Mouse (Mus musculus): ENCODE data around the gene Eif2d. TPM values are rescaled to one million over a fixed set of nuclear protein-coding genes. Genes with fewer than 3 reads are reported as not detected.

Gene Eif2d
- total RNA-seq (2014; fragmentation: Nextera tagmentation), result 73.6 and 79.4 TPM in 2 replicates
- 37.4 and 48.3 TPM in 2 replicates for total RNA-seq (2017)

DNA sequence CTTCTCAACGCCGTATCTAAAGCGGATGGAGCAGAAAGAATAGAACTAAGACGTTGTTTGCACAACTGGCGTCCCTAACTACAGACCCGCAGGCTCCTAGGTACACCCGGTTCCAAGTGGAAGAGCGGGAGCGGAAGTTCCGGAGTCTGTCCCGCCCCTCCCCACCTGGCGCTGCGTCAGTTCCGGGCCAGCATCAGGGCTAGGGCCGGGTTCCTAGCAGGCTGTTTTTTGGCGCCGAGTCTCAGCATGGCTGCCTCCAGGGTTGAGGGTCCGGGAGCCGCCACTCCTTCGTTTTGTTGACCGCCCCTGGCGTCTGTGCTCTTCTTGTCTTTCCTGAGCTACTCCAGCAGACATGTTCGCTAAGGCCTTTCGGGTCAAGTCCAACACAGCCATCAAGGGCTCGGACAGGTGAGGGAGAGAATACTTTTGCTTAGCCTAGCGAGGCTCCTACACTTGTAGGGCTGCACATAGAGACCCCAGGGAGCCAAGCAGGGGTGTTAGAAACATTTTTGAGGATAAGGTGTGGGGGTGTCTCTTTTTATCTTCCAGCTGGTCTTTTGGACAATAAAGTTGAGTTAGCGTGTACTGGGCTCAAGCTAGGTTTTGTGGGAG lies at the start of gene Eif2d:
TSS of gene Eif2d (plus strand) at position 164 of the 612 bp plus-strand sequence.
- ATAC-seq (replicated peaks; ENCODE audit: low FRiP score, low TSS enrichment, poor library complexity, severe bottlenecking), result peak; percentile 99

DNA sequence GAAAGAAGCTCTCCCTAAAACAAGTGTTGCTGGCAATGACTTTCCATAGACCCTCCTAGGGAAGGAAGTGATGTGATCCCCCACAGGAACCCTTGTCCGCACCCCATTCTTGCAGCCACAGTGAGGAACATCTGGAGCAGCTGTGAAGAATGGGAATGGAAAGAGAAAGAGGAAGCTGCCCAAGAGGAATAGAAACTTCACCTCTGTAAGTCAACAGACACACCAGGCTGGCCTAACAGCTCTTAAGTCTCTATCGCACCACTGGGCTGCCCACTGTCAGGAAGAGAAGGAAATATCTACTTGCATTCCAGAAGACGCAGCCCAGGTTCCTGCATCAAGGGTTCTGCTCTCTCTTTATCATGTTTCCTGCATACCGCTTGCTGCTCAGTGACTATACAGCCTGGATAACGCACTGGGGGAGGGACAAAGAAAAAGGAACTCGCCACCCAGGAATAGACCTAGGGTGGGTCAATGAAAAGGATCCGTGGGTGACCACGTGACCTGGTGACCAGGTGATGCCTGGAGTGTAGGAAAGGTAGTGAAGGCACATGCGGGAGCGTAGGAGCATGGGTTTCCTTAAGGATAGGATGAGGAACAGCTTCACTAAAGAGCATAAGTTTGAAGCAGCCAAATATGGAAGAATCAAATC lies 49.1 kb upstream of the Eif2d start:
- ATAC-seq (replicated peaks; ENCODE audit: low FRiP score, low TSS enrichment, poor library complexity, severe bottlenecking), result peak; percentile 69

DNA sequence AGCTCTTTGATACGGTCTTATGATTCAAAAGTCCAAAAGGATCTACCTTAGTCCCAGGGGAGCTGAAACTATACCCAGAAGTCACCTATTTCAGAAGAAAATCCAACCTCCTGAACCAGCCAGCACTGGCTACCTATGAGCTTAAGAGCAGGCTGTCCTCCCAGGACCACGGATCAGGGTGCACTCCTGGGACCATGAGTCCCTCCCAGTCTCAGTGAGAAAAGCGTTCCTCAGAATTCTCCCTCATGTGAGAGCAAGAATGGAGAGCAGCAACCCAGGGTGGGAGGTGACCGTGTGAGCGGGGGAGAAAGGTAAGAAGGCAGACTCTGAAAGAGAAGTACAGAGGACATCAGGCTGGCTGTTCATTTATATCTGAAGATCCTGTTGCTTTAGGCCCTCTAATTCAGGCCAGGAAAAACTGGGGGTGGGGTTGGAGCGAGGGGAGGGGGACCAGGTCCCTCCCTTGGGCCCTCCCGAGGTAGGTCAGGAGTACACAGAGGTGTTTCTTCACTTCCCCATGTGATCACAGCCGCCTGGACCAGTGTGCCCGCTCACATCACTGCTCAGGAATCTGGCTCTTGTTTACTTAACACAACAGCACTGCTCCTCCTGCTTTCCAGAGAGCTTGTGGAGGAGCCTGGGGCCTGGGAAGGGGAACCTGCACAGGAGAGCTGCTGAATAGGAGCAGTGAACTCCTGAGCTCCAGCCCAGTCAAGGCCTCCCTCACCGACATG lies 45.2 kb upstream of the Eif2d start:
- no peak for ATAC-seq (replicated peaks; ENCODE audit: low FRiP score, low TSS enrichment, poor library complexity, severe bottlenecking)

DNA sequence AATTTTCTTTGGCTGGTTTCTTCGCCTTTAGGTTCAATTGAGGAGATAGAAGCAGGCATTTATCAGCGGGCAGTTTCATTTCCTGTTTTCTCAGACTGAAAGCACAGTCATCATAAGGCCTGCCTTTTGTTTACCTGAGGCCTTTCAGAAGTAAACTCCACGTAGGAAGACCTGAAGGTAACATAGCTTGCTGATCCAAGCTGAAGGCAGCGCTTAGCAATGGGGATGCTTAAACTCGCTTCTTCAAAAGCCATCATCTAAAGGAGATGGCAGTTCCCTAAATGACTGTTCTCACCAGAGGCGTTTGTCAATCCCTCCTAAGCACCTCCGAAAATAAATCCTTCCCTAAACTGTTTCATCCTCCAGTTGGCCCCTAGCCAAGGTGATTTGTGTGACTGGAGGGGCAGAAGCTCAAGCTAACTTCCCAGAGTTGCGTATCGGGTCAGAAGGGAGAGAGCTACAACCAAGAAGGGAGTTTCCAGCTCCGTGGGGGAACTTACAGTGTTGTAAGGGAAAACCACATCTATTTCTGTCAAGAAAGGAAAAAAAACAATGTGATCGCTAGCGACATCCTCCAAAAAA lies 42.4 kb upstream of the Eif2d start:
- no peak for ATAC-seq (replicated peaks; ENCODE audit: low FRiP score, low TSS enrichment, poor library complexity, severe bottlenecking)

DNA sequence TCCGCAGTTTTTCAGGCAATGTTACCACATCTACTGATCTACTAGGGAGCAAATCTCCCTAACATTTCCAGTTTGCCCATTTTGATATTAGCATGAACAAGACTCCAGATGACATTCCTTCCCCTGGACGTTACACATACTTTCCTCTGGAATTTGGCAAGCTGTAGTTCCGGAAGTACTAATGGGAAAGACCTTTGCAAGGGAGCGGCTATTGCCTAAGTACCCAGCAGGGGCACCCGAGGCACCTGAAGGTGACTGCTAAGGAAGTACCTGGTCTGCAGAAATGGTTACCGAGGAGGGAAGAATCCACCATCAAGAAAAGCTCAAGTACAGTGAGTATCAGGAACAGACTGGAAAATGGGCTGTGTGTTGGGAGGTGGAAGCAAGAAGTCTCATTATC lies 40.4 kb upstream of the Eif2d start:
- ATAC-seq (replicated peaks; ENCODE audit: low FRiP score, low TSS enrichment, poor library complexity, severe bottlenecking), result no peak

DNA sequence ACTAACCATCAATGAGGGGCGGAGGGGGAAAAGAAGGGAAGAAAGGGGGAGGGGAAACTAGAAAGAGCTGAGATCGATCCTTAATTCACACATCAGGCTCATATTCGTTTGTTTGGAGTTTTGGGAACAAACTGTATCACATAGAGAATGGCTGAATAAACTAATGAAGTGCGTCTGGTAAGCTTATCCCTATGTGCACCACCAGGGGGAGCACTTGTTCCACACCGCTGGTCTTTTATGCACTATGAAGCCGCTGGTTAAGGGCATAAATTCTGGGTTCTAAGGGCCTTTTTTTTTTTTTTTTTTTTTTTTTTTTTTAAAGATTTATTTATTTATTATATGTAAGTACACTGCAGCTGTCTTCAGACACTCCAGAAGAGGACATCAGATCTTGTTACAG lies 37.0 kb upstream of the Eif2d start:
- ATAC-seq (replicated peaks; ENCODE audit: low FRiP score, low TSS enrichment, poor library complexity, severe bottlenecking), result peak; percentile 50; the same call in 1 of the 2 replicates

DNA sequence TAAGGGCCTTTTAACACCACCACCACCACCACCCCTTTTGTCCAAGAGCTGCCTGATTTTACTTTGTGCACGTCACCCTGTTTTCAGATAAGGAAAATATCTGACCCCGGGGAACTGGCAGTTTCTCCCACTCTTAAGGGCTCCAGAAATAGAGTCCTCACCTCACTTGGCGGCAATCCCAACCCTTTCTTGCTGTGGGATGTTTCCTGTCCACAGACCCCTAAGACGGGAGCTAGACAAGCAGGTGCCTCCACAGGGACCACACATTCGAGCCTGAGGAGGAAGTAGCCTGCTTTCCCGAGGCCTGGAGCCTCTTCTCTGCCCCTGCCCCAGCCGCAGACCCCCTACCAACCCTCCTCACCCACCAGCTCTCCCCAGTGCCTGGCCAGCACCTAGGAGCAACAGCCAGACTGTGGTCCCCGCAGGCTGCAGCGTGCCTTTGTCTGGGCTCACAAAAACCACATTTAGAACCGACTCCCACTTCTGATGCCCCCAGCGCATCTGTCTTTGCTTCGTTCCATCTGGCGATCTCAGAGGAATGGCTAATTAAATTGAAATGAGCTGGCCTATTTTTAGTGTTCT lies 36.5 kb upstream of the Eif2d start:
- ATAC-seq (replicated peaks; ENCODE audit: low FRiP score, low TSS enrichment, poor library complexity, severe bottlenecking), result no peak

DNA sequence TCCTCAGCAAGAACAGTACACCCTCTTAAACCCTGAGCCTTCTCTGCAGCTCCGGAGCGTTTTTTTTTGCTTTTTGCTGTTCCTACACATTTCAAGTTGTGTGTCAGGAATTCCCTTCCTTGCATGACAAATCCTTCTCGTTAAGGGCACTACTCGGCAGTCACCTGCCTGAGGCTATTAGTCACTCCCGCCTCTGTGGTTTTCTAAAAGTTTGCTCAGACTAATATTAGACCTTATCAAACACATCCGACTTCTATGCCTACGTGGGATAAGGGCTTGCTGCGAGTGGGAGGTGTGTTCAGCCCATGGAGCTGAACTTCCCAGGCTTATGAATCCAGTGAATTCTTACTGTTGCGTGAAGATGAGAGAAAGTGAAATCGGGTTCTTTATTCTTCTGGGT lies 34.5 kb upstream of the Eif2d start:
- no peak for ATAC-seq (replicated peaks; ENCODE audit: low FRiP score, low TSS enrichment, poor library complexity, severe bottlenecking)

DNA sequence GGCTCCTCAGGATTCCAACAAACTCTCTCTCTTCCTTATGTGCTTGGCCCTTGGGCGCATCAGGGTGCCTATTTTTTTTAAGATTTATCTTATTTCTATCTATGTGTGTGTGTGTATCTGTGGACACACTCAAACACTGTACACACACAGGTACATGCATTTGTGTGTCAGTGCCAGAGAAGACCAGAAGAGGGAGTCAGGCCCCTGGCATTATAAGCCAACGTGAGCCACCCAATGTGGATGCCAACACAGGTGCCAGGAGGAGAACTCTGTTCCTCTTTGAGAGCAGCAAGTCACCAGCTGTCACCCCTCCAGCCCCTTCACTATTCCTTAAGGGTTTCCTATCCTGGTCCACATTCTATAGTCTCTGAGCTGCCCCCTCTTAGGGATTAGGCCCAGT lies 34.0 kb upstream of the Eif2d start:
- peak; percentile 77 for ATAC-seq (replicated peaks; ENCODE audit: low FRiP score, low TSS enrichment, poor library complexity, severe bottlenecking)

DNA sequence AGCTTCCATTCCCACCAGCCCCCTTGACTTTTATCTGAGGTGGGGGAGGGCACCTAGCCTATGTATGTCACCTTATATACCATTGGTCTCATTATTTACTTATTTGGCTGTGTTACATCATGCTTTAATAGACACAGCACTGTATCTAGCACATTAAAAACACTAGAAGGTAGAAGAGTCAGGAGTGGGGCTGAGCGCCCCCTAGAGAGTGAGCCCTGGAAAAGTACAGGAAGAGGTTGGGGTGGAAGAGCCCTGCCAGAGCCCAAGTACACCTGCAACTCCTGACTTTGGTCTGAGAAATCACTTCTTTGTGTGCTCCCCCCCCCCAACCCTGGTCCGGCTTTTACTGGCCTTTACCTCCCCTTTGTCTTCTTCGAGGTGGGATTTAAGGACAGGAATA lies 31.0 kb upstream of the Eif2d start:
- no peak for ATAC-seq (replicated peaks; ENCODE audit: low FRiP score, low TSS enrichment, poor library complexity, severe bottlenecking)

DNA sequence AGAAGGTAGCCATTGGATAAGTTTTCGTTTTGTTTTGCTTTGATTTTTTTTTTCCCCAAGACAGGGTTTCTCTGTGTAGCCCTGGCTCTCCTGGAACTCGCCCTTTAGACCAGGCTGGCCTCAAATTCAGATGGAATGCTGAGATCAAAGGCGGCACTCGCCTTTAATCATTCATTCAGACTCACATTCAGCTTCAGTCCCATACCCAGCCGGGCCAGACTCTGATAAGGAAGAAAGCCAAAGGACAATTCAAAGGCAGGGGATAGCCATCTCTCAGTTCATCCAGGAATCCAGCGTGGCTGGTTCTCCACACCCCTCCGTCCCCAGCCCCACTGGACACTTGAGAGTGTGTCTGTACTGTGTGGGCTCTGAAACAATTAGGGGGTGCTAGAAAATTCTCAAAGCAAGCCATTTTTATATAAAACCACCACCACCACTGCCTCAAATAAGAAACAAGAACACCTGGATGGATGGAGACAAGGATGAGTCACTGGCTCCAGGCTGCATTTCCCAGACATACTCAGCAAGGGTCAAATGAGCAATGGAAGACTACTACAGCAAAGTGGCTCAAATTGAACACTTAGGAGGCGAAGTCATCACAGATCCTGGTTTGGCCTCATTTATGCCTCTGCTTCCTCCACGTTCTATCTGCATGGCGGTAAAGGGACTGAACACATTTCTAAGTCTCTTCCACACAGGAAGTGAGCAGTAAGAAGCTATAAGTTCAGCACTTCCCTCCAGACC lies 29.3 kb upstream of the Eif2d start:
- ATAC-seq (replicated peaks; ENCODE audit: low FRiP score, low TSS enrichment, poor library complexity, severe bottlenecking), result no peak

DNA sequence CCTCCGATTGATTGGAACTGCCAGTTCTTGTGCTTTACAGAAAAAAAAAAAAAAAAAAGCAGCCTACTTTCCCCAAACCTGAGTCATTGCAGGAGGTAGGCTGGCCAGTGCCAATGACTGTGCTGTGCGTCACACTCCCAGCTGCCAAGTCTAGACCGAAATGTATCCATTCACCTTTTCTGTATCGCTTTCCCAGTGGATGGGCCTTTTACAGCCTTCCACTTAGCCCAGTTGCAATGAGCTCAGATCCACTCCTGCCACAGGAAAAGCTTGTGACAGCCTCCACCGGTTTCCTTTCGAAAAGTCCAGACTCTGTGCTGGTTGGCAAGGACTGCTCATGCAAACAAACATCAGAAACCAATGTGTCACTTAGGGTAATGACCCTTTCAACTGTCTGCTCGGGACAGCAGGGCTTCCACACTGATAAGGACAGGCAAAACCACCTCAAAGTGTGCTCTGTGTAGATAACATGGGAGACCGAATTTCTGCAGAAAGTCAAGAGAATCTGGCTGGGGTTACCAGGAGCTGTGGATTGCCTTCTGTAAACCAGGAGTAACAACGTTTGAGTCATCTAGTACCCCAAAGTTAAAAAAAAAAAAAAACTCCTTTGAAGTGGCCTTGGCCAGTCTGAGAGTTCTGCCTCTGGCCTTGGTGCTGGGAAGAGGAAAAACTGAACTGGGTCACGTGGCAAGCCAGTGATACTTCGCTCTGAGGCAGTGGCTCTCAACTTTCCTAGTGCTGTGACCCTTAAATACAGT lies 26.8 kb upstream of the Eif2d start:
- peak; percentile 88 for ATAC-seq (replicated peaks; ENCODE audit: low FRiP score, low TSS enrichment, poor library complexity, severe bottlenecking)

DNA sequence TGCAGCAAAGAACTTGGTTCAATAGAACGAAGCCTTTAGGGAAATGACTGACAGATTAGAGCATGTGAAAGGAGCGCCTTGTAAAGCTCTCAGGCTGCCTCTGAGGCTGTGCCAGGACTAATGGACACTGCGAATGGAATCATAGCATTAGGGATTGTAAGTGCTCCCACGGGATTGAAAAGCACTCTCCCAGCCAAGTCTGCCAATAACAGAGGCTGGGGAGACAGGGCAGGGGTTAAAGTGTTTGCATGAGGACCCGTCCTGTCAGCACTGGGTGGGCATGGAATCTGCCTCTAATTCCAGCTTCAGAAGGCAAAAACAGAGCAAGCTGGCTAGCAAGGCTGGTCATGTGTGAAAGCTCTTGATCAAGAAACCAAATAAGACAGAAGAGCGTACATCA lies 18.8 kb upstream of the Eif2d start:
- no peak for ATAC-seq (replicated peaks; ENCODE audit: low FRiP score, low TSS enrichment, poor library complexity, severe bottlenecking)

DNA sequence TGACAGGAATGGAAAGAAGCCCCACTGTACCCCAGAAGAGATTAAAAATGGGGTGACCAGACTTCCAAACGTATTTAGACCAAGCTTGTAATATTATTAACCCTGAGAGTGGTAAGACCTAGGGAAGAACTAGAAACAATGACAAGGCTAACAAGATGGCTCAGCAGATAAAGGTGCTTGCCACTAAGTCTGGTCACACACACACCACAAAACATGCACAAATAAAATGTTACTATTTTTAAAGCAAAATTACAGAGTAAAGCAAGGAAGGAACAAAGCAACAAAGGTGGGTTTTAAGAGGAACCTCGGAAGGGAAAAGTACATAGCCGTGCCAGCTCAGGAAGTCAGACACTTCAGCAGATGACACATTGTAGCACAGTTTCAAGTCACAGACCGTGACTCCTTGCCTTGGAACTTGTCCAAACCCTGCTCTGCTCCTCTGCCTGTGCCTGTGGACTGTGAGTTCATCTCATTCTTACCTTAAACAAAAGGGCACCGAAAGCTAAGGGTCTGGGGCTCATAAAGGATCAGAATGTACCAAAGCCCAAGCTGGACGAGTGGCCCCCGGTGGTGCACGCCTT lies 17.9 kb upstream of the Eif2d start:
- peak; percentile 26; the same call in 1 of the 2 replicates for ATAC-seq (replicated peaks; ENCODE audit: low FRiP score, low TSS enrichment, poor library complexity, severe bottlenecking)

DNA sequence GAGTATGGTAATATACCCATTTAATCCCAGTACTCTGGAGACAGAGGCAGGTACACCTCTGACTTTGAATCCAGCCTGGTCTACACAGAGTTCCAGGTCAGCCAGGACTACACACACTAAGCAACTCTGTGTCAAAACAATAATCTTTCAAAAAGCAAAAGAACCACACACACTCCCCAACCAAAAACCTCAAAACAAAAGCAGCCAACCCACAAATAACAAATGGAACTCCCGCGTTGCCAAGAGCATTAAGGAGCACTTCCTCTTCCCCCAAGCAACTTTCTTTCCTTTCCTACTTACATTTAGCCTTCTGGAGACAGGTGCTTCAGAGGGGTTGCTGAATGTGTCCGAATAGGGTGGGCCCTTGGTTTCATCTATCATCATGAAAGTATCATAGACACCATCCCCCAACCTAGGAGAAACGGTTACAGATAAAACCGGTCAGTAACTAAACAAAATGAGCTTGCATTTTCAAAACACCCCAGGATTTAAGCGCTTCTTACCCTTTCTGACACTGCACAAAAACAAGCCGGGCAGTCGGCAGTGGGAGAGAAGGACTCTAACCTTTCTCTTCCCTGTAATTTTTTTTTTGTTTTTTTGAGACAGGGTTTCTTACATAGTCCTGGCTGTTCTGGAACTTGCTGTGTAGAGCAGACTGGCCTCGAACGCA lies 16.9 kb upstream of the Eif2d start:
- no peak for ATAC-seq (replicated peaks; ENCODE audit: low FRiP score, low TSS enrichment, poor library complexity, severe bottlenecking)

DNA sequence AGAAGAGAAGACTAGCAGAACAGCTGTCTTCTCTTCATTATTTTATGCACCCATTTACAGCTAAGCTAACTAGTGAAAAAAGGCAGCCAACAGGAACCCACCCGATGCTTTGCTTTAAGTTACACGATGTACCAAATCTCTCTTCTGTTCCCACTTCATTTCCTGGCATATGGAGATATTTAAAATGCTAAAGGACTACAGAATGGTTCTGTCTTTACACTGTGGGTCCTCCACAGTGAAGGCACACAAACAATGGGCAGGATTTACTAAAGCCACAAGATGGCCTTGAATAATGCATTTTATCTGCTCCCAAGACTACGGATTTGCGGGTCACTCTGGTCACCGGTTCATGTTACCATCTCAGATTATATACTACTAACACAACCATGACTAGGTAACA lies 15.9 kb upstream of the Eif2d start:
- ATAC-seq (replicated peaks; ENCODE audit: low FRiP score, low TSS enrichment, poor library complexity, severe bottlenecking), result no peak

DNA sequence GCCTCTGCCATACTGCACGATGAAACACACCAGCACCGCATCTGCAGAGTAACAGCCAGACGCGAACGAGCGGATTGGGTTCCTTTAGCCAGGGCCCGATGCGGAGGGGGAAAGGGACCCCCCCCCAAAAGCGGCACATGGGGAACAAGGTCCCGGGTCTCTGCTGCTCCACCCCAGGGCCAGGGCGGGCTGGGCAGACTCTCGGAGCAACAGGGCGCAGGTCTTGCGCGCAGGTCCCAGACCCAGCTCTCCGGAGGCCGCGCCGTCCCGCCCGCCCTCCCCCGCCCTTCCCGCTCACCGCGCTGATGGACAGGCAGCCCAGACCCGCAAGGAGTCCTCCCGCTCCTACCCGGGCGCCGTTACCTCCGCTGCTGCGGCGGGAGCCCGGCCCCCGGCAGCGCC lies 15.3 kb upstream of the Eif2d start:
- ATAC-seq (replicated peaks; ENCODE audit: low FRiP score, low TSS enrichment, poor library complexity, severe bottlenecking), result no peak

Measured in megakaryocyte-erythroid progenitor cell, adult 5-6 weeks (primary cell).